Mouse (Mus musculus) myocyte (in vitro differentiated cells): ENCODE data around the gene Hey2. TPM values are rescaled to one million over a fixed set of nuclear protein-coding genes. Genes with fewer than 3 reads are reported as not detected.

ENCODE experiments used
- H3K27me3 ChIP-seq: one replicate; pipeline ENCODE4 v1.6.1; 2011; ENCODE audit not compliant: control insufficient read depth, insufficient read depth, insufficient read length
- H3K36me3 ChIP-seq: one replicate; pipeline ENCODE4 v1.6.1; 2011; ENCODE audit not compliant: control insufficient read depth, insufficient read depth
- H3K4me2 ChIP-seq: one replicate; pipeline ENCODE4 v1.6.1; 2011; ENCODE audit warnings: low read depth, control low read depth
- H3K4me3 ChIP-seq: one replicate; pipeline ENCODE4 v1.5.1; 2011; ENCODE audit warnings: mild to moderate bottlenecking, control low read depth, moderate library complexity
- H3K79me2 ChIP-seq: one replicate; pipeline ENCODE4 v1.6.1; 2011; ENCODE audit not compliant: control insufficient read depth, insufficient read depth
- H3ac ChIP-seq: one replicate; pipeline ENCODE4 v1.6.1; 2011; ENCODE audit not compliant: control insufficient read depth, insufficient read length
- CEBPB ChIP-seq: IDR thresholded peaks from 2 replicates; pipeline ENCODE4 v1.6.1; 2011; ENCODE audit warnings: mild to moderate bottlenecking, moderate library complexity; ENCODE audit not compliant: poor library complexity, insufficient read depth, severe bottlenecking
- E2F4 ChIP-seq: IDR thresholded peaks from one replicate; pipeline ENCODE4 v1.6.1; 2011; ENCODE audit warnings: mild to moderate bottlenecking, control low read depth, moderate library complexity; ENCODE audit not compliant: insufficient read depth
- MAX ChIP-seq: IDR thresholded peaks from one replicate; pipeline ENCODE4 v1.6.1; 2011; ENCODE audit warnings: low read depth, mild to moderate bottlenecking, control low read depth
- MYOD1 ChIP-seq, 3 experiments: IDR thresholded peaks; one replicate each; pipeline ENCODE4 v1.6.1; 2011; ENCODE audit warnings: control low read depth in 2 of 3, low read depth in 2 of 3, mild to moderate bottlenecking in 2 of 3, moderate library complexity in 1 of 3; ENCODE audit not compliant: insufficient read length in 2 of 3, control insufficient read depth in 1 of 3
- MYOG ChIP-seq, 3 experiments: IDR thresholded peaks; one replicate each; pipeline ENCODE4 v1.6.1; 2011; ENCODE audit warnings: control low read depth in 2 of 3, low read depth in 2 of 3, mild to moderate bottlenecking in 2 of 3; ENCODE audit not compliant: insufficient read length in 2 of 3, control insufficient read depth in 1 of 3, insufficient read depth in 1 of 3
- POLR2A ChIP-seq: IDR thresholded peaks from one replicate; pipeline ENCODE4 v1.6.1; 2011; ENCODE audit warnings: low read depth, mild to moderate bottlenecking, control low read depth, moderate library complexity; ENCODE audit not compliant: insufficient read length
- POLR2AphosphoS2 ChIP-seq: IDR thresholded peaks from one replicate; pipeline ENCODE4 v1.6.1; 2011; ENCODE audit warnings: low read depth, control low read depth; ENCODE audit not compliant: insufficient read length
- REST ChIP-seq: IDR thresholded peaks from one replicate; pipeline ENCODE4 v1.6.1; 2011; ENCODE audit warnings: mild to moderate bottlenecking, control low read depth, moderate library complexity; ENCODE audit not compliant: insufficient read depth, insufficient read length
- SRF ChIP-seq: IDR thresholded peaks from one replicate; pipeline ENCODE4 v1.6.1; 2011; ENCODE audit warnings: low read depth; ENCODE audit not compliant: control insufficient read depth, insufficient read length
- TCF12 ChIP-seq: IDR thresholded peaks from one replicate; pipeline ENCODE4 v1.6.1; 2011; ENCODE audit warnings: mild to moderate bottlenecking, control low read depth; ENCODE audit not compliant: poor library complexity, insufficient read depth, severe bottlenecking
- TCF3 ChIP-seq: IDR thresholded peaks from one replicate; pipeline ENCODE4 v1.6.1; 2011; ENCODE audit warnings: low read depth, control low read depth; ENCODE audit not compliant: insufficient read length
- USF1 ChIP-seq: IDR thresholded peaks from one replicate; pipeline ENCODE4 v1.6.1; 2011; ENCODE audit warnings: low read depth, mild to moderate bottlenecking, control low read depth, moderate library complexity
- polyA plus RNA-seq: library from polyadenylated mRNA; unstranded; fragments of >200 nt; fragmentation: generic; extraction: Trizol; gene quantifications from one replicate; pipeline ENCODE4 v1.2.1, GENCODE M21; 2012; ENCODE audit warnings: missing spikeins

Hey2 gene
- polyA plus RNA-seq, 1 experiment: 0.02 TPM

- Histone ChIP-seq H3K4me2 (peak overlapping the region; percentile 97), H3K79me2 (no peaks in the 10 kb centered on the region), H3K4me3 (peak overlapping the region; percentile 24), H3K27me3 (peaks cover 4% of the 10 kb centered on the region), H3ac (no peak overlapping the region), H3K36me3 (no peaks in the 10 kb centered on the region)
- TF ChIP-seq TCF3 (no peak), E2F4 (no peak), USF1 (no peak), MAX (no peak), POLR2AphosphoS2 (no peak), REST (no peak), POLR2A (no peak), SRF (no peak), CEBPB (no peak), TCF12 (no peak), MYOD1 (IDR thresholded peaks at IDR 0.05; ENCODE audit: control insufficient read depth in 1 of 3, insufficient read length in 2 of 3, low read depth in 2 of 3) (no peak), MYOG (IDR thresholded peaks at IDR 0.05; ENCODE audit: control insufficient read depth in 1 of 3, insufficient read depth in 1 of 3, insufficient read length in 2 of 3, low read depth in 2 of 3) (no peak)
Measured at GRCm38 (mm10) chr10:30843438-30844190, 1.0 kb upstream of the Hey2 start.

DNA sequence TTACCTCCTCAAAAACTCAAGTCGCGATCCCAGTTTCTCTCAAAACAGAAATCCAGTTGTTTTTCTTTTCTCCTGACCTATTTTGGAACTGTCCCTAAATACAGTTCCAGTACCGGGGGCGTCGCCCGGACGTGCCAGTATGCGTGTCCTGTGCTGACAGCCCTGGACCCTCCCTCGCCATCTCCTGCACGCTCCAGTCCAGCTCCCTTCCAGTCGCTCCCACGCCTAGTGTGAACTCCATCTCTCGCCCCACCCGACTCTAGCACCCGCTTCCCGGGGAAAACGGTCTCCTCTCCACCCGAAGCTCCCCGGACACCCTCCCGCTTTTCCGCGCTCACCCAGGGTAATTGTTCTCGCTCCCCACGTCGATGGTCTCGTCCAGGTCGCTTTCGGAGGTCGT lies 373 bp downstream of the Hey2 start:
- TF ChIP-seq REST (no peak), TCF3 (no peak), MAX (no peak), POLR2AphosphoS2 (no peak), SRF (no peak), E2F4 (no peak), POLR2A (no peak), MYOG (IDR thresholded peaks at IDR 0.05; ENCODE audit: control insufficient read depth in 1 of 3, insufficient read depth in 1 of 3, insufficient read length in 2 of 3, low read depth in 2 of 3) (no peak), USF1 (no peak), MYOD1 (IDR thresholded peaks at IDR 0.05; ENCODE audit: control insufficient read depth in 1 of 3, insufficient read length in 2 of 3, low read depth in 2 of 3) (no peak), TCF12 (no peak), CEBPB (no peak)
- H3K36me3 ChIP-seq: no peaks in the 10 kb centered on the region
- H3K27me3 ChIP-seq: peaks cover 4% of the 10 kb centered on the region
- peak overlapping the region; percentile 24 for H3K4me3 ChIP-seq
- peak overlapping the region; percentile 97 for H3K4me2 ChIP-seq
- H3K79me2 ChIP-seq: no peaks in the 10 kb centered on the region
- H3ac ChIP-seq: no peak overlapping the region

DNA sequence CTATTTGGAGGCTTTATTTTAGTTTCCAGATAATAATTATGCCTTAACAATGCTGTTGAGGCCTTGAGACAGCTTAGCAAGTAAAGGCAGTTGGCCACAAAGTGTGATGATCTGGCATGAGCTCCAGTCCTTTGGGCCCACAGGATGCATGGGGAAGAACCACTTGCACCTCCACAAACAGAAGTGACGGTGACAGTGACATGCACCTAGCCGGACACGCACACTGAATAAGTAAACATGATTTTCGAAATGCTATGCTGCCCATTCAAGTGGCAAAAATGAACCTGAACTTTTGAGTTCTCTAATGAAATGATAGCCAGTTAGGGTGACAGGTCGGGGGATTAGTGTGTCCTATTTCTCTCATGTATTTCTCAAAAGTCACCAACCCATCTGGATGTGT lies 1.8 kb downstream of the Hey2 start:
- Histone ChIP-seq H3K36me3 (no peaks in the 10 kb centered on the region), H3K4me2 (no peak overlapping the region), H3ac (no peak overlapping the region), H3K27me3 (peaks cover 4% of the 10 kb centered on the region), H3K4me3 (no peak overlapping the region), H3K79me2 (no peaks in the 10 kb centered on the region)
- TF ChIP-seq MAX: no peak
- TF ChIP-seq SRF: no peak
- TF ChIP-seq POLR2AphosphoS2: no peak
- TF ChIP-seq USF1: no peak
- TF ChIP-seq TCF12: no peak
- TF ChIP-seq E2F4: no peak
- no peak for TF ChIP-seq CEBPB
- no peak for TF ChIP-seq MYOG (IDR thresholded peaks at IDR 0.05; ENCODE audit: control insufficient read depth in 1 of 3, insufficient read depth in 1 of 3, insufficient read length in 2 of 3, low read depth in 2 of 3)
- no peak for TF ChIP-seq TCF3
- TF ChIP-seq POLR2A: no peak
- TF ChIP-seq MYOD1 (IDR thresholded peaks at IDR 0.05; ENCODE audit: control insufficient read depth in 1 of 3, insufficient read length in 2 of 3, low read depth in 2 of 3): no peak

DNA sequence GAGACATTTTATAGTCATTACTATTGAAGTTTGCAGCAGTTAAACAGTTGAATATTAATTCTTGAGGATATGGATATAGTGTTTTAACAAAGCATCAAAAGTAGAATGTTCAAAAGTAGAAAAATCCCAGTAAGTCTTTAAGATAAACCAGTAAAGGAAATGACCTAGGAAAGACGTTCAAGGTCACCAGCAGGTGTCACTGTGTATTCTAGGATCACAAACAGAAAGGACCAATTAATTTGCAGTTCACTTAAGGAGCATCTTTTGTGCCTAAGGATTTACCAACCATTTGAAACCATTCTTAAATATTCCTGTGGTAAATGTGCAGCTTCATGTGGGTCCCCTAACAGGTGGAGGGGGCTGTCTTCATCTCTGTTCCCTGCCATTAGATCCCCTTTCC lies 4.4 kb downstream of the Hey2 start:
- no peak overlapping the region for H3K4me3 ChIP-seq
- H3K36me3 ChIP-seq: no peaks in the 10 kb centered on the region
- TF ChIP-seq CEBPB (no peak), E2F4 (no peak), MYOD1 (IDR thresholded peaks at IDR 0.05; ENCODE audit: control insufficient read depth in 1 of 3, insufficient read length in 2 of 3, low read depth in 2 of 3) (no peak), MYOG (IDR thresholded peaks at IDR 0.05; ENCODE audit: control insufficient read depth in 1 of 3, insufficient read depth in 1 of 3, insufficient read length in 2 of 3, low read depth in 2 of 3) (no peak), USF1 (no peak)
- no peak overlapping the region for H3ac ChIP-seq
- no peak overlapping the region for H3K4me2 ChIP-seq
- H3K79me2 ChIP-seq: no peaks in the 10 kb centered on the region
- no peaks in the 10 kb centered on the region for H3K27me3 ChIP-seq

GRCm38 (mm10) chr10:30825049-30825448 lies 17.6 kb downstream of the Hey2 start:
- no peak overlapping the region for H3K4me2 ChIP-seq
- TF ChIP-seq USF1 (no peak), TCF3 (no peak), E2F4 (no peak), MYOG (IDR thresholded peaks at IDR 0.05; ENCODE audit: control insufficient read depth in 1 of 3, insufficient read depth in 1 of 3, insufficient read length in 2 of 3, low read depth in 2 of 3) (no peak), POLR2AphosphoS2 (no peak), MYOD1 (IDR thresholded peaks at IDR 0.05; ENCODE audit: control insufficient read depth in 1 of 3, insufficient read length in 2 of 3, low read depth in 2 of 3) (no peak), SRF (no peak), POLR2A (no peak), CEBPB (no peak), TCF12 (no peak), MAX (no peak), REST (no peak)
- H3ac ChIP-seq: no peak overlapping the region
- H3K36me3 ChIP-seq: no peaks in the 10 kb centered on the region
- no peak overlapping the region for H3K4me3 ChIP-seq
- no peaks in the 10 kb centered on the region for H3K79me2 ChIP-seq
- H3K27me3 ChIP-seq: peaks cover 6% of the 10 kb centered on the region
